Mouse (Mus musculus) midbrain, embryonic 13.5 days (tissue): ENCODE measurements around the gene Rabep1. TPM values are rescaled to one million over a fixed set of nuclear protein-coding genes. Genes with fewer than 3 reads are reported as not detected.
A peak's percentile ranks its signal among the peaks of the same experiment; 100 is the strongest.

Experiments used
- ATAC-seq: fragments of 200-750 bp; cut with Nextera tagmentation; 2 replicates; pipeline ENCODE4 v1.8.0; 2017; ENCODE audit warnings: mild to moderate bottlenecking, moderate TSS enrichment, moderate library complexity
- H3K27ac ChIP-seq: fragments of 300-500 bp; sonication (generic); 2 replicates; pipeline ENCODE4 v1.5.1; 2015; ENCODE audit warnings: inconsistent platforms, mild to moderate bottlenecking, moderate library complexity
- H3K27me3 ChIP-seq: fragments of 300-500 bp; sonication (generic); 2 replicates; pipeline ENCODE4 v1.6.1; 2015; ENCODE audit warnings: mild to moderate bottlenecking, inconsistent platforms
- H3K36me3 ChIP-seq: fragments of 300-500 bp; sonication (generic); 2 replicates; pipeline ENCODE4 v1.6.1; 2015; ENCODE audit warnings: mild to moderate bottlenecking, inconsistent platforms
- H3K4me1 ChIP-seq: fragments of 300-500 bp; sonication (generic); replicated peaks from 2 replicates; pipeline ENCODE4 v1.6.1; 2015; ENCODE audit warnings: inconsistent platforms
- H3K4me2 ChIP-seq: fragments of 300-500 bp; sonication (generic); replicated peaks from 2 replicates; pipeline ENCODE4 v1.6.1; 2015; ENCODE audit warnings: moderate library complexity, mild to moderate bottlenecking, inconsistent platforms
- H3K4me3 ChIP-seq: fragments of 300-500 bp; sonication (generic); replicated peaks from 2 replicates; pipeline ENCODE4 v1.5.1; 2015; ENCODE audit warnings: mild to moderate bottlenecking, inconsistent platforms
- H3K9ac ChIP-seq: fragments of 300-500 bp; sonication (generic); replicated peaks from 2 replicates; pipeline ENCODE4 v1.6.1; 2015; ENCODE audit warnings: mild to moderate bottlenecking, inconsistent platforms
- H3K9me3 ChIP-seq: fragments of 300-500 bp; sonication (generic); 2 replicates; pipeline ENCODE4 v1.6.1; 2016; ENCODE audit warnings: mild to moderate bottlenecking, inconsistent platforms
- WGBS: fragments of 180-500 bp; shearing (Covaris S2); methylation state at CpG from one replicate; pipeline ENCODE4 v1.1.7; 2015; 5-methylcytosine and 5-hydroxymethylcytosine counted together
- polyA plus RNA-seq: library from polyadenylated mRNA; unstranded; fragments of >200 nt; fragmentation: Nextera tagmentation; extraction: Ambion mirVana; gene quantifications from 2 replicates; pipeline ENCODE4 v1.2.1, GENCODE M21; 2015

The Rabep1 gene
- polyA plus RNA-seq, 1 experiment from 2014 or later = 77.2 TPM

- peak; percentile 98 for ATAC-seq
- WGBS = under 1% methylated on average over 43 of the region's 43 CpGs
- H3K4me1 ChIP-seq = peaks cover 25% of the 10 kb centered on the region
- H3K4me2 ChIP-seq = peak within 1 kb of the TSS; percentile 85
- no peaks in the 10 kb centered on the region for H3K27me3 ChIP-seq
- H3K9ac ChIP-seq = peak within 1 kb of the TSS; percentile 92
- peaks cover 37% of the 10 kb centered on the region for H3K36me3 ChIP-seq
- H3K4me3 ChIP-seq = peak within 1 kb of the TSS; percentile 83
- H3K9me3 ChIP-seq = no peaks in the 10 kb centered on the region
- peak within 1 kb of the TSS; percentile 91 for H3K27ac ChIP-seq
These were observed 125.4 kb downstream of the Rabep1 start, which contains the start of the genes Nup88 and Rpain for GRCm38 (mm10) chr11:70969821-70970559. Nup88 (minus strand) TSS chr11:70969973. Rpain (plus strand) TSS chr11:70970213.

- peak overlapping the region; percentile 91 for H3K27ac ChIP-seq
- peaks cover 37% of the 10 kb centered on the region for H3K36me3 ChIP-seq
- peak; percentile 49; the same call in 1 of the 2 replicates for ATAC-seq
- H3K4me1 ChIP-seq = peaks cover 25% of the 10 kb centered on the region
- 18% methylated on average over 24 of the region's 24 CpGs for whole genome bisulfite sequencing
- peak overlapping the region; percentile 83 for H3K4me3 ChIP-seq
- H3K27me3 ChIP-seq = no peaks in the 10 kb centered on the region
- H3K9ac ChIP-seq = peak overlapping the region; percentile 74
- H3K4me2 ChIP-seq = peak overlapping the region; percentile 85
- no peaks in the 10 kb centered on the region for H3K9me3 ChIP-seq
These were observed 126.3 kb downstream of the Rabep1 start for GRCm38 (mm10) chr11:70970560-70971540.

GRCm38 (mm10) chr11:70972586-70972985 lies 128.0 kb downstream of the Rabep1 start:
- Histone ChIP-seq H3K27ac (no peak overlapping the region), H3K36me3 (peaks cover 45% of the 10 kb centered on the region), H3K4me3 (no peak overlapping the region), H3K9ac (no peak overlapping the region), H3K4me2 (no peak overlapping the region), H3K9me3 (no peaks in the 10 kb centered on the region), H3K27me3 (no peaks in the 10 kb centered on the region), H3K4me1 (peaks cover 22% of the 10 kb centered on the region)
- no peak for ATAC-seq
- WGBS = 57% methylated on average over 1 of the region's 1 CpGs

GRCm38 (mm10) chr11:70973947-70974346 lies 129.4 kb downstream of the Rabep1 start:
- WGBS = 75% methylated on average over 4 of the region's 4 CpGs
- no peak overlapping the region for H3K4me3 ChIP-seq
- no peaks in the 10 kb centered on the region for H3K27me3 ChIP-seq
- H3K4me2 ChIP-seq = no peak overlapping the region
- peaks cover 10% of the 10 kb centered on the region for H3K4me1 ChIP-seq
- H3K36me3 ChIP-seq = peaks cover 59% of the 10 kb centered on the region
- H3K9ac ChIP-seq = no peak overlapping the region
- H3K9me3 ChIP-seq = no peaks in the 10 kb centered on the region
- no peak for ATAC-seq
- no peak overlapping the region for H3K27ac ChIP-seq

- peaks cover 72% of the 10 kb centered on the region for H3K36me3 ChIP-seq
- H3K27me3 ChIP-seq = no peaks in the 10 kb centered on the region
These were observed 130.6 kb downstream of the Rabep1 start for GRCm38 (mm10) chr11:70975193-70975592.

GRCm38 (mm10) chr11:70977293-70977692 lies 132.7 kb downstream of the Rabep1 start:
- Histone ChIP-seq H3K4me1 (peaks cover 13% of the 10 kb centered on the region), H3K9me3 (no peaks in the 10 kb centered on the region), H3K27ac (no peak overlapping the region), H3K36me3 (peaks cover 78% of the 10 kb centered on the region), H3K4me3 (no peak overlapping the region), H3K9ac (no peak overlapping the region), H3K27me3 (no peaks in the 10 kb centered on the region), H3K4me2 (no peak overlapping the region)
- WGBS = 89% methylated on average over 6 of the region's 6 CpGs
- ATAC-seq = no peak

More at GRCm38 (mm10) chr11:70975193-70975592, 130.6 kb downstream of the Rabep1 start:
- no peak overlapping the region for H3K4me3 ChIP-seq
- WGBS = 81% methylated on average over 2 of the region's 2 CpGs
- no peak overlapping the region for H3K9ac ChIP-seq
- ATAC-seq = no peak
- peaks cover 7% of the 10 kb centered on the region for H3K4me1 ChIP-seq
- no peak overlapping the region for H3K4me2 ChIP-seq
- H3K27ac ChIP-seq = no peak overlapping the region
- H3K9me3 ChIP-seq = no peaks in the 10 kb centered on the region

GRCm38 (mm10) chr11:70980232-70980631 lies 135.7 kb downstream of the Rabep1 start:
- H3K4me3 ChIP-seq = no peak overlapping the region
- WGBS = 88% methylated on average over 6 of the region's 6 CpGs
- no peaks in the 10 kb centered on the region for H3K9me3 ChIP-seq
- H3K27me3 ChIP-seq = no peaks in the 10 kb centered on the region
- H3K4me1 ChIP-seq = peaks cover 13% of the 10 kb centered on the region
- no peak for ATAC-seq
- H3K4me2 ChIP-seq = no peak overlapping the region
- H3K27ac ChIP-seq = no peak overlapping the region
- peaks cover 61% of the 10 kb centered on the region for H3K36me3 ChIP-seq
- no peak overlapping the region for H3K9ac ChIP-seq

GRCm38 (mm10) chr11:70980751-70981510 lies 136.4 kb downstream of the Rabep1 start:
- no peak for ATAC-seq
- no peak overlapping the region for H3K27ac ChIP-seq
- WGBS = 95% methylated on average over 14 of the region's 14 CpGs
- peaks cover 13% of the 10 kb centered on the region for H3K4me1 ChIP-seq
- no peak overlapping the region for H3K4me3 ChIP-seq
- H3K9ac ChIP-seq = no peak overlapping the region; the same call in 1 of the 2 replicates
- no peaks in the 10 kb centered on the region for H3K27me3 ChIP-seq
- no peaks in the 10 kb centered on the region for H3K9me3 ChIP-seq
- H3K4me2 ChIP-seq = peak overlapping the region; percentile 83; the same call in 1 of the 2 replicates
- H3K36me3 ChIP-seq = peaks cover 62% of the 10 kb centered on the region

GRCm38 (mm10) chr11:70982030-70982429 lies 137.5 kb downstream of the Rabep1 start:
- H3K4me3 ChIP-seq = peak overlapping the region; percentile 97
- peak overlapping the region; percentile 83 for H3K4me2 ChIP-seq
- WGBS = 11% methylated on average over 12 of the region's 12 CpGs
- no peaks in the 10 kb centered on the region for H3K27me3 ChIP-seq
- ATAC-seq = no peak
- peaks cover 63% of the 10 kb centered on the region for H3K36me3 ChIP-seq
- no peaks in the 10 kb centered on the region for H3K9me3 ChIP-seq
- no peak overlapping the region for H3K27ac ChIP-seq
- peak overlapping the region; percentile 94 for H3K9ac ChIP-seq
- peaks cover 13% of the 10 kb centered on the region for H3K4me1 ChIP-seq

GRCm38 (mm10) chr11:70982557-70983228 lies 138.1 kb downstream of the Rabep1 start, which contains the start of gene C1qbp:
C1qbp (minus strand) TSS chr11:70983026.
- Histone ChIP-seq H3K9me3 (no peaks in the 10 kb centered on the region), H3K4me2 (peak within 1 kb of the TSS; percentile 83), H3K9ac (peak within 1 kb of the TSS; percentile 94), H3K4me3 (peak within 1 kb of the TSS; percentile 97), H3K27ac (peak within 1 kb of the TSS; percentile 51; the same call in 1 of the 2 replicates), H3K36me3 (peaks cover 63% of the 10 kb centered on the region), H3K27me3 (no peaks in the 10 kb centered on the region), H3K4me1 (peaks cover 13% of the 10 kb centered on the region)
- WGBS = under 1% methylated on average over 60 of the region's 64 CpGs
- ATAC-seq = peak; percentile 98
